Mouse (Mus musculus) bone marrow, adult 2 months (tissue): ENCODE data around the gene Spdye4a. TPM values are rescaled to one million over a fixed set of nuclear protein-coding genes. Genes with fewer than 3 reads are reported as not detected.
"Not testable (repeated sequence)": the region's sequence is repeated elsewhere in the genome, so short reads cannot be mapped to it uniquely, and the experiment has no call there.

Source experiments
- H3K27ac ChIP-seq: fragments of 200-500 bp; 2 replicates; pipeline ENCODE4 v1.5.1; 2012; ENCODE audit warnings: low read depth, mild to moderate bottlenecking, control low read depth, inconsistent platforms, low read length; ENCODE audit not compliant: control insufficient read depth, poor library complexity, insufficient read depth
- H3K4me1 ChIP-seq: fragments of 200-500 bp; 2 replicates; pipeline ENCODE4 v1.6.1; 2011; ENCODE audit warnings: low read length; ENCODE audit not compliant: control insufficient read depth, insufficient read depth
- H3K4me3 ChIP-seq: fragments of 200-500 bp; replicated peaks from 2 replicates; pipeline ENCODE3; 2011; ENCODE audit warnings: mild to moderate bottlenecking, low read depth, low read length, control low read depth; ENCODE audit not compliant: control insufficient read depth
- CTCF ChIP-seq: fragments of 200-500 bp; IDR thresholded peaks from 2 replicates; pipeline ENCODE4 v1.5.1; 2011; ENCODE audit warnings: low read length, control low read depth; ENCODE audit not compliant: control insufficient read depth, insufficient read depth
- POLR2A ChIP-seq: fragments of 200-500 bp; IDR thresholded peaks from 2 replicates; pipeline ENCODE4 v1.6.1; 2011; ENCODE audit warnings: low read depth, mild to moderate bottlenecking, control low read depth, low read length, borderline replicate concordance; ENCODE audit not compliant: control insufficient read depth
- WGBS: fragments of 180-500 bp; shearing (Covaris S2); methylation state at CpG from one replicate; pipeline ENCODE4 v1.1.7; 2018; 5-methylcytosine and 5-hydroxymethylcytosine counted together
- polyA plus RNA-seq: library from polyadenylated mRNA; stranded (reverse); fragments of >200 nt; gene quantifications from 2 replicates; pipeline ENCODE4 v1.2.4, GENCODE M21; 2011; ENCODE audit warnings: low replicate concordance; ENCODE audit not compliant: missing spikeins, insufficient read depth, insufficient read length

The Spdye4a gene
- polyA plus RNA-seq, 1 experiment: not detected

DNA sequence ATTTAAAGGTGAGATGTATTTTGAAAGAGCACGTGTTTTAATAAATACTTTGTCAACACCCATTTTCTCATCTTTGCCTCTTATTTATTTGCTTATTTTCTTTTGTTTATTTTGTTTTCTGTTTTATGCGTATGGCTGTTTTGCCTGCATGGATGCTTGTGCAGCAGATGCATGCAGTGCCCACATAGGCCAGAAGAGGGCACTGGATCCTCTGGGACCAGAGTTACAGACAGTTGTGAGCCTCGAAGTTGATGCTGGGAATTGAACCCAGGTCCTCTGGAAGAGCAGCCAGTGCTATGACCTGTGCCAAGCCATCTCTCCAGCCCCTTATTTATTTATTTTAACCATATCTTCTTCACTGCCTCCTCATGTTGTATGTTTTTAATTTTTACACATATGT is 21.7 kb downstream of the Spdye4a start:
- Histone ChIP-seq H3K4me3 (no peak overlapping the region), H3K4me1 (no peaks in the 10 kb centered on the region), H3K27ac (no peak overlapping the region)
- TF ChIP-seq CTCF: peak; percentile 38
- no peak for TF ChIP-seq POLR2A
- 74% methylated on average over 3 of the region's 3 CpGs for WGBS

DNA sequence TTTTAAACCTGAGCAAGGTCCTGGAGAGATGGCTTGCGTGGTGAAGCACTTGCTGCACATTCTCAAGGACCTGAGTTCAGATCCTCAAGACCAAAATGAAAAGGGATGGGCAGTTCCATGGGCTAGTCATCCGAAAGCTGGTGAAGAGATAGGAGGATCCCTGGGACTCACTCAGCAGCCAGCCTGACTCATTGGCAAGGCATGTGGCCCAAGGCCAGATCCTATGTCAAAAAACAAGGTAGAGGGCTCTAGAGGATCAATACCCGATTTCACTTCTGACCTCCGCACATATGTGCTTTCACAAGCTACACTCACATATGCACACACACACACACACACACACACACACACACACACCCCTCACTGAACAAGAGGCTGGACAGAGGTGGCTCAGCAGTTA is 30.2 kb downstream of the Spdye4a start:
- WGBS: 78% methylated on average over 4 of the region's 4 CpGs
- TF ChIP-seq POLR2A: no peak
- TF ChIP-seq CTCF: no peak

DNA sequence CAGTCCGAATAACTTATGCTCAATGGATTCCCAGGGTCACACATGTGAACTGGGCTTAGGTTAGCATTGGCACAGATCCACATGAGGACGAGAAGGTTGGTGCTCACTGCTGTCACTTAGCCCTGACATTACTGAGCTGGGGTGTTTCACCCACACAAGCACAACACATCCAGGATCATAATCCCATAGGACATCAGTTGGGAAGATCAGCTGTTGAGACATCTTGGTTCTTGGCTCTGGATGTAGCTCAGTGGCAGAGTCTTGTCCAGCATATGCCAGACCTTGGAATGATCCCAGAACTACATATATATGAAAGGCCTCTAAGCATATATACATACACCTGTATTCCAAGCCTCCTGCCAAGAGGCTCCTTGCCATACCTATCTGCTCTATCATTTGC is 31.5 kb downstream of the Spdye4a start:
- no peak overlapping the region for H3K27ac ChIP-seq
- TF ChIP-seq POLR2A (no peak), CTCF (no peak)
- no peak overlapping the region for H3K4me3 ChIP-seq
- 69% methylated on average over 2 of the region's 2 CpGs for WGBS
- no peaks in the 10 kb centered on the region for H3K4me1 ChIP-seq

More for the DNA sequence above, 30.2 kb downstream of the Spdye4a start:
- Histone ChIP-seq H3K4me1 (no peaks in the 10 kb centered on the region), H3K4me3 (no peak overlapping the region), H3K27ac (no peak overlapping the region)

DNA sequence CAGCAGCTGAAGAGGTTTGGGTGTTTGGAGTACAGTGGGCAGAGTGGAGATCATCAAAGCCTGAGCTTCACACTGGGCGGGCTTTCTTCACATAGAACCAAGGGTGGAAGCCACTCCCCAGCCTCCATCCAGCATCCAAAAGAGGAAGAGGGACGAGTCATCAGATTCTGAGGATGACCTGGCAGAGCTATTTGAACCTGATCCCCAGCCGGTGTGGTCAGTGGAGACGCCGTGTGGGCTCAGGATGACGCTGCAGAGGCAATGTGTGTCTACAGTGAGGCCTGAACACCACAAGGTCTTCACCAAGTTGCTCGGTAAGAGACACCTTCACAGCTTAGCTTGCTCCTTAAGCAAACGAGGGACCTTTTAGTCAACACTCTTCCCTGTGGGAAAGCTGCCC is 31.9 kb downstream of the Spdye4a start:
- not testable (repeated sequence) for H3K4me3 ChIP-seq, H3K27ac ChIP-seq, H3K4me1 ChIP-seq
- WGBS: 46% methylated on average over 8 of the region's 8 CpGs

DNA sequence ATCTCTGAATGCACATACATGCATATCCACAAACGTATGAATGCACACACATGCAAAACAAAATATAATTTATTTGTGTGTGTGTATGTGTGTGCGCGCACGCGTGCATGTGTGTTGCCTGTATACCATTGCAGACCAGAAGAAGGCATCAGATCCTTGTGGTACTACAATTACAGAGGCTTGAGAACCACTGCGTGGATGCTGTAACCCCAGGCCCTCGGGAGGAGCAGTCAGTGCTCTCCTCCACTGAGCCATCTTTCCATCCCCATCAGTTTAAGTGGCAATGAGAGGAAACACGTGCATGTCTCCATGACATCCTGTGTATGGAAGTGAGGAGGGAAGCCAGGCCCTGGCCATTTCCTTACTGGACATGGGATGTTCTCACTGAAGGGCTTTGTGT is 33.9 kb downstream of the Spdye4a start:
- Histone ChIP-seq H3K4me1 (no peaks in the 10 kb centered on the region), H3K27ac (no peak overlapping the region), H3K4me3 (no peak overlapping the region)
- 76% methylated on average over 8 of the region's 8 CpGs for WGBS
- TF ChIP-seq POLR2A: no peak

DNA sequence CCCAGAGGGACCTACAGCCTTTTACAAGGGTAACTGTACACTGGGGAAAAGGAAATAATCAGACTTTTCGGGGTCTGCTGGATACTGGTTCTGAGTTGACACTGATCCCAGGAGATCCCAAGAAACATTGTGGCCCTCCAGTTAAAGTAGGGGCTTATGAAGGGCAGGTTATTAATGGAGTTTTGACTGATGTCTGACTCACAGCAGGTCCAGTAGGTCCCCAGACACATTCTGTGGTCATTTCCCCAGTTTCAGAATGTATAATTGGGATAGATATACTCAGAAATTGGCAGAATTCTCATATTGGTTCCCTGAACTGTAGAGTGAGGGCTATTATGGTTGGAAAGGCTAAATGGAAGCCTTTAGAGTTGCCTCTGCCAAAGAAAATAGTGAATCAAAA is 38.7 kb downstream of the Spdye4a start:
- not testable (repeated sequence) for H3K4me3 ChIP-seq, H3K27ac ChIP-seq, H3K4me1 ChIP-seq
- whole genome bisulfite sequencing: 67% methylated on average over 1 of the region's 1 CpGs

DNA sequence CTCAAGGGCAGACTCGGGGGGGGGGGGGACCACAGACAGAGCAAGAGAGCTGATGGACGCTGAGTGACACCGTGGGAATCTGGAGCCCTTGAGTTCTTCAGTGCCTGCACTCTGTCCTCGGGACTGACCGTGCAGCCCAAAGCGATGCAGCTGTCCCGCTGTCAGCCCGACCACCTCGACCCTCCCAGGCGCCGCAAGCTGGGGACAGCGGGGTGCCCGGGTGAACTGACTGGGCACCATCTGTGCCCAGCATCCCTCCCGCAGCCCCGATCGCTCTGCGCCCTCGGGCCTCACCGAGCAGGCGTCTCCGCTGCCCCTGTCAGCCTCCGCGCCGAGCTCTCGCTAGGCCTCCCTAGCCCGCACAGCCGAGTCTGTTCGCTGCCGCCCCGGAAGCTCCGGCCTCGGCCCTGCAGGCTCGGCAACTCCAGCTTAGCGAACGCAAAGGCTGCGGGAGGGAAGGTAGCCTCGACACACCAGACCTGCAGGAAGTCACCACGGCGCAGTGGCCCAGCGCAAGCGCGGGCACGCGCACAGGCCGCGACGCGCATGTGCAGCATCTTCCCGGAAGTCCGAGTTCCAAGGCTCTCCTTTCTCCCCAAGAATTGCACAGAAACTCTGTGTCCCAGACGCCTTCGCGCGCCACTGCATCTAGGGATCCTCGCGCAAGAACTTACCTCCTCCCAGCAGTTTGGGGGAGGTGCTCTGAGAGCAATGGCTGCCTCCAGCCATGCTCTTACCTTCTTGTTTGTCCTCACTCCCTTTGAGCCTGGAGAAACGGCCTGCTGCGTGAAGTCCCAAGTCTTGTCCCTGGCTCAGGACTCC is 46.2 kb downstream of the Spdye4a start, which contains the start of the genes Rbak and Spdye4b:
Gene Rbak, minus strand, starts transcription at position 521 of the 822 bp plus-strand sequence.
Gene Spdye4b, plus strand, starts transcription at position 763 of the 822 bp plus-strand sequence.
- Histone ChIP-seq H3K4me1 (no peaks in the 10 kb centered on the region), H3K4me3 (peak within 1 kb of the TSS; percentile 83), H3K27ac (peak within 1 kb of the TSS; percentile 71)
- WGBS: under 1% methylated on average over 58 of the region's 58 CpGs
- TF ChIP-seq CTCF (no peak), POLR2A (peak; percentile 90; the same call in 1 of the 2 replicates)

DNA sequence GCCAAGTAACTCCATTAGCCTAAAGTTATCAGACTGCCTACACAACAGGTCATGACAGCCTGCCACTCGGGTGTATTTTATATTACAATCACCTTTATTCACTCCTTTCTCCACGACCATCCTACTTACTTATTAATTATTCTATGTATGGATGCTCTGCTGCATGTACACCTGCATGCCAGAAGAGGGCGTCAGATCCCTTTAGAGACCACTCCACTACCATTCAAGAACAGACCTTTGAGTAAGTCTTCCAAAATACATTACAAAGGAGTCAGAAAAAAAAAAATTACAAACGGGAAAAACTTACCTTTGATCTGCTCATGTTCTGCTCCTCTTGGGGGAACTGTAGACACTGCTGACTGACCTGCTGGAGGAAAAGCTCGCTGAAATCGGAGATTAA is 47.5 kb downstream of the Spdye4a start:
- H3K4me1 ChIP-seq: no peaks in the 10 kb centered on the region
- WGBS: 42% methylated on average over 6 of the region's 6 CpGs
- H3K27ac ChIP-seq: no peak overlapping the region
- H3K4me3 ChIP-seq: no peak overlapping the region
- no peak for TF ChIP-seq POLR2A
- no peak for TF ChIP-seq CTCF
